Mouse (Mus musculus) mature B cell (primary cell): ENCODE measurements around the gene Cyp3a11.
"Not testable (repeated sequence)": the region's sequence is repeated elsewhere in the genome, so short reads cannot be mapped to it uniquely, and the experiment has no call there.

Source experiments
- in situ Hi-C: fragments of 300-500 bp; cut with MboI; formaldehyde crosslinking; loops from 2 replicates; pipeline ENCODE4 v1.14.3; 2019

The Cyp3a11 gene

DNA sequence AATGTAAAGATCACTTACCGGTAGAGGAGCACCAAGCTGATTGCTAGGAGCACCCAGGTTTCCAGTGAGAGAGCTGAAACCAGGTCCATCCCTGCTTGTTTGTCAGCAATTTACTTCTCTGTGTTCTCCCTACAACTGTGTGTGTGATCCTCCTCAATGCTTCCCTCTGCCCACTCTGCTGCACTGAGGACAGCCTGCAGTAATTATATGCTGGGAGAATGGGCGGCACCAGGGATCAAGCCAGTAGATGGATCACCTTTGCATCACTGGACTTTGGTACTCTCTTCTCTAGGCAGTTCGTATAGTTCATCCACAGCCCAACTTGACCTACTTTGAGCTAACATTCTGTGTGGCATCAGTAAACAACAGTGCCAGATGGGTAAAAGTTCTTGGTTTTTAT lies at the start of gene Cyp3a11:
Gene Cyp3a11 (minus strand): TSS at position 277 of the 400 bp plus-strand sequence.
- in situ Hi-C loops: no loop called here

- in situ Hi-C loops: no loop called here
Observed at GRCm38 (mm10) chr5:145912912-145913311, 33.1 kb upstream of the Cyp3a11 start.

DNA sequence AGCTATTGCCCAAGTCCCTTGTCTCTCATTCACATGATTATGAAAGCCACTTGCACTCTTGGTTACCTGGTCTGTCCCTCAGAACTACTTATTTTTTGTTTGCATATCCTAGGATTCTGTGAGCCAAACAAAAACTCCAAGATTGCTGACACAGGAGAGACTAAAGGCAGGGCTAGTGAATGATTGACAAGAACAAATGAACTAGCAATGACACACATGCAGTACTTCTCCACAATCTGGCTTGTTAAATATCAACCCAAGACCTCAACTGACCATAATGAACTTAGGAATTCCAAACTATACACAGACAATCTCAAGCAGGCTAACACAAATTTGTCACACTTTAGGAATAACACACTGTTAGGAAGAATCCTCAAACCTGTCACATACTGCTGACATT lies 32.0 kb upstream of the Cyp3a11 start:
- in situ Hi-C loops: no loop called here

GRCm38 (mm10) chr5:145906937-145907336 lies 27.2 kb upstream of the Cyp3a11 start:
- in situ Hi-C loops: not testable (repeated sequence)

- in situ Hi-C loops: no loop called here
Observed at GRCm38 (mm10) chr5:145904535-145904934, 24.8 kb upstream of the Cyp3a11 start.

DNA sequence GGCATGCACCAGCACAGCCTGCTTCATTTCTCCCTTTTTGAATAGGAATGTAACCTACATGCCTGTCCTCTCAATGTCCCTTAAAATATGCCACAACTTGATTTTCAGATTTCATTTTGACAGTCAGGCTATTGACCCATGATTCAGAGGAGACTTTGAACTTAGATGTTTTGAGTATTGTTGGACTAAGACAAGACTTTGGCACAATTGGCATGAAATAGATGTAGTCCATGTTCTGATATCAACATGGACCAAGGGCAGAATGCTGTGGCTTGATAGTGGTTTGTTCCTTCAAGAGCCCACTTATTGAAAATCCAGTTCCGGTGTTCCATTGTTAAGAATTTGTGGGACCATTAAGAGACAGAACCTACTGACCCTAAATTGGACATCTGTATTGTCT lies 23.6 kb upstream of the Cyp3a11 start:
- in situ Hi-C loops: no loop called here

DNA sequence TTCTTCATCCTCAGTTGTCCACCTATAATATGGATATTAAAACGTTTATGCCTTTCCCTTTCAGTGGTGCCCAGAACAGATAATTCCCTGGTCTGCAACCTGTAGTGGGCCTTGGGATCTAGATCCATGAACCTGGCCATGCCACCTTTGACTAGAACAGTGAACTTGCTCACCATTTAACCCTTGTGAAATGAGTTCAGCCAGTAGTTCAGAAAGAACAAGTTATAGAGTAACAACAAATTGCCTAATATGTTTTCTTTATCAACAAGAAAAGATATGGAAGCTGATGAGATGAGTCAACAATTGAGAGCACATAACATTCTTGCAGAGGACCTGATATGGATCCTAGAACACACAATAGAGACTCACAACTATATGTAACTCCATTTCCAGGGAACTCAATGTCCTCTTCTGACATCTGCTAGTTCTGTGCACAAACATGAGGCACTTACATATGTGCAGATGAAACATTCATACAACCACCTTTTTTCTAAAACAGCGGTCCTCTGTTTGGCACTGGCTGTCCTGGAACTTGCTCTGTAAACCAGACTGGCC lies 20.7 kb upstream of the Cyp3a11 start:
- in situ Hi-C loops: no loop called here

- in situ Hi-C loops: no loop called here
Observed at GRCm38 (mm10) chr5:145897271-145897670, 17.5 kb upstream of the Cyp3a11 start.

DNA sequence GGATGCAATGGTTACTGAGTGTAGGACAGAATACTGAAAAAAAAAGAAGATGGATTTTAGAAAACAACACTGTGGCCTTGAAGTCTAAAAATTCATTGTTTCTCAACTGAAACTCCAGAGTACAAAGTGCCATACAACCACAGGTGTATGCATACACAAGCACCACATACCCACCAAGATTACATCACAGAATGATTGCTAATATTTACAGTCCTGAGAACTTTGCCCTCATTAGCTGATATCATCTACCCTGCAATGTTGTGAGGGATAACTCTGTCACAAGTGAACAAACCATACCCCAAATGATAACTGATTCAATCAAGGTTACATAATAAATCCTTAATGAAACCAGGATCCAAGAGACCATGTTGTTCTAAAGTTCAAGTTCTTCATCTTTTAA lies 1.4 kb upstream of the Cyp3a11 start:
- in situ Hi-C loops: no loop called here

DNA sequence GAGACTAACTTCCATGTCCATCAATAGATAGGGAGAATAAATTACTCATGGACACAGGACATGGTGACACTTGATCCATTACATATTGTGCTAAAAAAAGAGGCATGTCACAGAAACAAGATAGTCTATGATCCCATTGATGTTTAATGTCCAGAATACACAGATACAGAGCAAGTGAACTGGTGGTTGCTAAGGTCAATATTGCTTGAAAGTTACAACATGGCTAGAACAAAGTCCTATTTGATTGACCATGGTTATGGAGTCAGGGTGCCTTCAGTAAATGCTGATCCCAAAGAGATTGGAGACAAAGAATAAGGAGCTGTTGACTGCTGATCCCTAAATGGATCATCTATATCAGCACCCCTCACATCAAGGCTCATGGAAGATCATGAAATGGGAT lies 12.3 kb downstream of the Cyp3a11 start:
- in situ Hi-C loops: not testable (repeated sequence)

GRCm38 (mm10) chr5:145805796-145806195 lies 74.0 kb downstream of the Cyp3a11 start, which contains the start of gene Cyp3a44:
TSS of gene Cyp3a44 (minus strand) at chr5:145805874.
- in situ Hi-C loops: not testable (repeated sequence)
